Mouse (Mus musculus): Measurements from ENCODE around the gene R3hdml. TPM values are rescaled to one million over a fixed set of nuclear protein-coding genes. Genes with fewer than 3 reads are reported as not detected.

Gene R3hdml
- total RNA-seq, 2 experiments from 2014 or later: not detected

GRCm38 (mm10) chr2:163472466-163472851 is 19.7 kb upstream of the R3hdml start, which contains the start of gene Fitm2:
TSS of gene Fitm2 (minus strand) at chr2:163472629.
- DNase-seq: peak; percentile 91

- DNase-seq: no peak
Measured at GRCm38 (mm10) chr2:163480191-163480825, 11.8 kb upstream of the R3hdml start.

GRCm38 (mm10) chr2:163481539-163482029 is 10.5 kb upstream of the R3hdml start:
- no peak for DNase-seq

GRCm38 (mm10) chr2:163487360-163487759 is 4.8 kb upstream of the R3hdml start:
- DNase-seq: no peak

GRCm38 (mm10) chr2:163489725-163490291 is 2.3 kb upstream of the R3hdml start:
- DNase-seq: no peak

- DNase-seq: no peak
Measured at GRCm38 (mm10) chr2:163490656-163491055, 1.5 kb upstream of the R3hdml start.

GRCm38 (mm10) chr2:163491351-163491750 is 767 bp upstream of the R3hdml start:
- DNase-seq: no peak

- DNase-seq: no peak
Measured at GRCm38 (mm10) chr2:163493031-163493430, 913 bp downstream of the R3hdml start.

GRCm38 (mm10) chr2:163493976-163494375 is 1.9 kb downstream of the R3hdml start:
- no peak for DNase-seq

- DNase-seq: no peak
Measured at GRCm38 (mm10) chr2:163494456-163494855, 2.3 kb downstream of the R3hdml start.

GRCm38 (mm10) chr2:163502219-163502618 is 10.1 kb downstream of the R3hdml start:
- no peak for DNase-seq

- DNase-seq: no peak
Measured at GRCm38 (mm10) chr2:163503191-163503590, 11.1 kb downstream of the R3hdml start.

GRCm38 (mm10) chr2:163506300-163507004 is 14.3 kb downstream of the R3hdml start, which contains the start of gene Hnf4a:
TSS of gene Hnf4a (plus strand) at chr2:163506808.
- DNase-seq: no peak

- no peak for DNase-seq
Measured at GRCm38 (mm10) chr2:163525761-163526243, 33.7 kb downstream of the R3hdml start.

- DNase-seq: no peak
Measured at GRCm38 (mm10) chr2:163527497-163527896, 35.4 kb downstream of the R3hdml start.

- no peak for DNase-seq
Measured at GRCm38 (mm10) chr2:163530418-163530817, 38.3 kb downstream of the R3hdml start.

- DNase-seq: peak; percentile 43
Measured at GRCm38 (mm10) chr2:163531917-163532316, 39.8 kb downstream of the R3hdml start.

- DNase-seq: no peak
Measured at GRCm38 (mm10) chr2:163533226-163533625, 41.1 kb downstream of the R3hdml start.

- DNase-seq: peak; percentile 75
Measured at GRCm38 (mm10) chr2:163534958-163535524, 42.9 kb downstream of the R3hdml start.

GRCm38 (mm10) chr2:163537443-163537842 is 45.3 kb downstream of the R3hdml start:
- no peak for DNase-seq

- DNase-seq: no peak
Measured at GRCm38 (mm10) chr2:163538410-163538809, 46.3 kb downstream of the R3hdml start.

GRCm38 (mm10) chr2:163539321-163540040 is 47.4 kb downstream of the R3hdml start:
- no peak for DNase-seq
